Mouse (Mus musculus): ENCODE measurements around the gene Arap2.

DNA sequence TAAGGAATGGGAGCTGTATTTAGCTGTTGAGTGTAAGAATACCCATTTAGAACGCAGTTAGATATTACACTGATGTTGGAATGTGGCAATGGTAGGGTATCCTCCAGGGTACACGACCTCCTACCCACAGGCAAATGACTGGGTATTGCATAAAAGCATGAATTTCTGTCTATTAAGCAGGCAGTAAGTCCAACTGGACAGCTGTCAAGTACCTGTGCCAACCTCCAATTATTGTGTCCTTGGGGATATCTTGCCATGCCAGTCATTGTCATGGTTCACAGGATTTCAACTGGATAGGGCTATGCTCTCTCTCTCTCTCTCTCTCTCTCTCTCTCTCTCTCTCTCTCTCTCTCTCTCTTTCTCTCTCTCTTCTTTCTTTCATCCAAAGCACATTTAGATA is 40.4 kb downstream of the Arap2 start:
- TF ChIP-seq CTCF (IDR thresholded peaks at IDR 0.05; ENCODE audit: low read depth) (no peak), EP300 (IDR thresholded peaks at IDR 0.05; ENCODE audit: low read depth) (no peak)
